In the genomic region with DNA sequence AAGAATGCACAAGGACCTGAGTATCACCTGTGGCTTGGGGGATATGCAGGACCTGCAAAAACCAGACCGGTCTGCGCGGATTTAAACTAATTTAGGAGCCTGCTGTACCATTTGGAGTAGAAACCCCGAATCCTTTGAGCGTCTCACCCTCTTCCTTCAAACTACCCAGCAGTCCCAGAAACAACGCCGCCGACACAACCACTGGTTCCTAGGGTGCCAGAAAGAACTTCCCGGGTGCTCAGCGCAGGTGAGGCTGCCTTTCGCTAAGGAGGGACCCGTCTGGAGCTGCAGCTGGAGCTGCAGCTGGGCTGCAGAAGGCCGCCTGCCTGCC, we compare ENCODE assay signal across 8 mouse cellular contexts. TPM values are rescaled to one million over a fixed set of nuclear protein-coding genes. Genes with fewer than 3 reads are reported as not detected.
DNase-seq lines count a peak whose midpoint lies in the region; ATAC-seq and TF ChIP-seq lines count a peak whose summit lies in the region.

No protein-coding gene starts in this region.

- no peak for TF ChIP-seq POLR2A in heart, adult 2 months (IDR thresholded peaks at IDR 0.05; ENCODE audit: insufficient read depth, low read depth, low read length)

- H3K9ac ChIP-seq in heart, adult 2 months (ENCODE audit: low read depth, low read length): peak overlapping the region; percentile 89
- peak overlapping the region; percentile 77 for H3K9ac ChIP-seq in forebrain, embryonic 13.5 days
- peak overlapping the region; percentile 64 for H3K9ac ChIP-seq in liver, embryonic 16.5 days (ENCODE audit: low read depth, low read length)

- DNase-seq in heart, adult 2 months: no peak
- no peak for DNase-seq in heart, adult 9 months (ENCODE audit: low spot score in 2 of 2)
- DNase-seq in spleen, postnatal 36 days (ENCODE audit: low spot score in 2 of 2): no peak
- DNase-seq in spleen, adult 18-20 months: no peak
- no peak for DNase-seq in thymus, postnatal 25 days

- peak overlapping the region; percentile 78 for H3K4me2 ChIP-seq in forebrain, embryonic 13.5 days
- peak overlapping the region; percentile 84 for H3K4me2 ChIP-seq in liver, embryonic 16.5 days (ENCODE audit: low read depth, low read length)

- TF ChIP-seq CTCF in heart, adult 2 months (IDR thresholded peaks at IDR 0.05): no peak

- peaks cover 2% of the 10 kb centered on the region; the same call in 1 of the 2 replicates for H3K36me3 ChIP-seq in heart, adult 2 months (ENCODE audit: control insufficient read depth, insufficient read depth, low read length)
- H3K36me3 ChIP-seq in forebrain, embryonic 13.5 days (ENCODE audit: poor library complexity, severe bottlenecking): no peaks in the 10 kb centered on the region
- H3K36me3 ChIP-seq in liver, embryonic 16.5 days (ENCODE audit: control insufficient read depth, insufficient read depth): no peaks in the 10 kb centered on the region

- H3K4me3 ChIP-seq in heart, adult 2 months: peak overlapping the region; percentile 81
- H3K4me3 ChIP-seq in forebrain, embryonic 13.5 days: peak overlapping the region; percentile 71
- peak overlapping the region; percentile 76 for H3K4me3 ChIP-seq in liver, embryonic 16.5 days (ENCODE audit: low read depth, low read length)

- H3K79me2 ChIP-seq in heart, adult 2 months (replicated peaks; ENCODE audit: control insufficient read depth, insufficient read depth, low read length): no peaks in the 10 kb centered on the region

- no peak for TF ChIP-seq EP300 in heart, adult 2 months (IDR thresholded peaks at IDR 0.05; ENCODE audit: insufficient read depth, low read depth, low read length)

- WGBS in heart, adult 2 months: 4% methylated on average over 13 of the region's 13 CpGs
- WGBS in forebrain, embryonic 13.5 days: 1% methylated on average over 13 of the region's 13 CpGs
- under 1% methylated on average over 13 of the region's 13 CpGs for WGBS in liver, embryonic 16.5 days (ENCODE audit: insufficient replicate concordance)

- intact Hi-C loops in heart, adult 2 months (cut with DNase I): loop anchor here (2.0 to 5.0 kb wide), 3 partner anchors 13 to 205 kb away; partner anchors contain the start of genes Mrps31 and Vps36

- peak; percentile 29 for ATAC-seq in CD4-positive, CD25-positive, alpha-beta regulatory T cell, adult 4 months
- no peak for ATAC-seq in forebrain, embryonic 13.5 days
- no peak for ATAC-seq in liver, embryonic 16.5 days (ENCODE audit: low read depth)

- peaks cover 3% of the 10 kb centered on the region; the same call in 1 of the 2 replicates for H3K4me1 ChIP-seq in heart, adult 2 months (ENCODE audit: control insufficient read depth, insufficient read depth, low read length)
- H3K4me1 ChIP-seq in forebrain, embryonic 13.5 days: peaks cover 11% of the 10 kb centered on the region; the same call in 1 of the 2 replicates
- peaks cover 13% of the 10 kb centered on the region for H3K4me1 ChIP-seq in liver, embryonic 16.5 days (ENCODE audit: control insufficient read depth, low read depth, low read length)

- H3K9me3 ChIP-seq in forebrain, embryonic 13.5 days (replicated peaks): no peaks in the 10 kb centered on the region
- no peaks in the 10 kb centered on the region for H3K9me3 ChIP-seq in liver, embryonic 16.5 days (replicated peaks; ENCODE audit: control insufficient read depth, low read length)

- peak overlapping the region; percentile 97 for H3K27ac ChIP-seq in heart, adult 2 months
- H3K27ac ChIP-seq in forebrain, embryonic 13.5 days: peak overlapping the region; percentile 51
- peak overlapping the region; percentile 65 for H3K27ac ChIP-seq in liver, embryonic 16.5 days (ENCODE audit: low read length)

- no peaks in the 10 kb centered on the region for H3K27me3 ChIP-seq in heart, adult 2 months (ENCODE audit: control insufficient read depth, insufficient read depth, low read length)
- no peaks in the 10 kb centered on the region for H3K27me3 ChIP-seq in forebrain, embryonic 13.5 days
- H3K27me3 ChIP-seq in liver, embryonic 16.5 days (ENCODE audit: control insufficient read depth, insufficient read depth, low read depth, low read length): no peaks in the 10 kb centered on the region

RNA-seq across cellular contexts. Expression of gene Slc25a15, which starts 0.6 kb away (rescaled TPM):
- total RNA-seq in heart, adult 2 months (2021): 10 to 100 TPM; 12.7 to 13.4 TPM
- 3.9 and 7.4 TPM in 2 replicates for polyA plus RNA-seq in heart, adult 2 months (2012; rRNA removed)
- polyA plus RNA-seq in CD4-positive, CD25-positive, alpha-beta regulatory T cell, adult 4 months (2017; shearing (Covaris generic)): 1 to 10 TPM; 2.0 to 2.3 TPM
- polyA plus RNA-seq in forebrain, embryonic 13.5 days (2015; fragmentation: Nextera tagmentation; extraction: Ambion mirVana): 9.4 and 11.8 TPM in 2 replicates
- 26.0 and 27.4 TPM in 2 replicates for polyA plus RNA-seq in liver, embryonic 16.5 days (2015; fragmentation: Nextera tagmentation; extraction: Ambion mirVana)

RNA-seq across cellular contexts. Expression of gene Mrps31, which starts 13.4 kb away (rescaled TPM):
- 10 to 100 TPM; 51.1 to 59.2 TPM for total RNA-seq in heart, adult 2 months (2021)
- polyA plus RNA-seq in heart, adult 2 months (2012; rRNA removed): 12.5 and 25.2 TPM in 2 replicates
- polyA plus RNA-seq in CD4-positive, CD25-positive, alpha-beta regulatory T cell, adult 4 months (2017; shearing (Covaris generic)): 10 to 100 TPM; 25.9 to 28.4 TPM
- 39.4 and 40.2 TPM in 2 replicates for polyA plus RNA-seq in forebrain, embryonic 13.5 days (2015; fragmentation: Nextera tagmentation; extraction: Ambion mirVana)
- 25.9 and 26.8 TPM in 2 replicates for polyA plus RNA-seq in liver, embryonic 16.5 days (2015; fragmentation: Nextera tagmentation; extraction: Ambion mirVana)
